Mouse (Mus musculus) layer of hippocampus, adult 9-10 months (tissue): ENCODE measurements around the gene Pi16.
"Not testable (repeated sequence)": the region's sequence is repeated elsewhere in the genome, so short reads cannot be mapped to it uniquely, and the experiment has no call there.

Source experiments
- DNase-seq: peaks from one replicate; pipeline ENCODE4 v3.0.0; 2022; ENCODE audit warnings: low spot score

Gene Pi16

GRCm38 (mm10) chr17:29317380-29317779 is at the start of gene Pi16:
Gene Pi16, plus strand, starts transcription at chr17:29317680.
- not testable (repeated sequence) for DNase-seq

- DNase-seq, result no peak
Measured at GRCm38 (mm10) chr17:29267931-29268681, 49.4 kb upstream of the Pi16 start.

GRCm38 (mm10) chr17:29268682-29269348 is 48.7 kb upstream of the Pi16 start, which contains the start of gene BC004004:
Gene BC004004, plus strand, starts transcription at chr17:29268788.
- peak; percentile 84 for DNase-seq

- DNase-seq, result no peak
Measured at GRCm38 (mm10) chr17:29269349-29269706, 48.2 kb upstream of the Pi16 start.

DNA sequence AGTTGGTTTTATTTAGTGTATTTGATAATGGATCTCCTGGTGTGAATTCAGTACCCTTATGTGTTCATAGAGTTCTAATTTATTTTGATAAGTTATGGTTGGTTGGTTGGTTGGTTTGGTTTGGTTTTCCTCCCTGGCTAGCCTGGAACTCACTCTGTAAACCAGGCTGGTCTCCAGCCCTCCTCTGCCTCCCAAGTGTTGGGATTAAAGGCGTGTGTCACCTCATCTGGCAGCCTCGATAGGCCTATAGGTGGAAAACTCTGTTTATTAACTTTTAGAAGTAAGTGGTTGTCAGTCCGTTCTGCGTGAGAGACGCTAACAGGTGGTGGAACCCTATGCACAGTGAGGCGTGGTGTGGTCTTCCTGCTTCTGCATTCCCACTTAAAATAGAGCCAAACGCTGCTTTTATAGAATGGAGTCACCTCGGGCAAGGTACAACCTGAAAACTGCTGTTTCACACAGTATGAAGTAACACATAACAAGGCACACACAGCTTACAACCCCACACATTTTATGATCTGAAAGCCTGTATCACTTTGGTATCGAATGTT is 47.3 kb upstream of the Pi16 start:
- no peak for DNase-seq

GRCm38 (mm10) chr17:29273156-29273555 is 44.3 kb upstream of the Pi16 start:
- DNase-seq, result no peak

DNA sequence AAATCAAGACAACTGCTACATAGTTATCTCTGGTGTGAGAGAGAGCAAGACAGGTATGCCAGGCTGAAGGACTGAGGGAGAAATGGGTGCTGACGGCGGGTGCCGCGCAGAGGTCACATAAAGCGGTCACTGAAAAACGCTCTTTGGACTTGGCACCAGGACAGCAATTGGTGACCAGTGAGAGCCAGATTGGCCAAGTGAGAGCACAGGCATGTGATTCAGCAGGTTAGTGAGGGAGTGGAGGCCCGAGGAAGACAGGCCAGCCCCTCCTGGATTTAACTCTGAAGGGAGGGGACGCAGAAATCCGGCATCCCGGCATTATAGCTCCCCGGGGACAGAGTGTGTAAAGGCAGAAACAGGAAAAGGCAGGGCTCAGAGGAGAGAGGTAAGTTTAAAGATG is 43.6 kb upstream of the Pi16 start:
- DNase-seq, result no peak

DNA sequence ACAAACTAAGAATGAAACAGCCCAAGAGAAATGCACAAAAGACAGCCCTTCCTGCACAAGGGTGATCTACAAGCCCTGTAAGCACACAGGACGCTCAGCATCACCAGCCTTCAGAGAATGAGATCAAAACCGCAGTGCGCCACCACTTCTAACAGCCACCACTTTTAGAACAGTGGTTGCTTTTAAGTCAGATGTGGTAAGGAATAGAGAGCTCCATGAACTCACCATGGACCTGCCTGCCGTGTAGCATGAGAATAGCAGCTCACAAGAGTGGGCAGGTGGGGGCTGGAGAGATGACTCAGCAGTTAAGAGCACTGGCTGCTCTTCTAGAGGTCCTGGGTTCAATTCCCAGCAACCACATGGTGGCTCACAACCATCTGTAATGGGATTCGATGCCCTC is 37.1 kb upstream of the Pi16 start:
- no peak for DNase-seq

DNA sequence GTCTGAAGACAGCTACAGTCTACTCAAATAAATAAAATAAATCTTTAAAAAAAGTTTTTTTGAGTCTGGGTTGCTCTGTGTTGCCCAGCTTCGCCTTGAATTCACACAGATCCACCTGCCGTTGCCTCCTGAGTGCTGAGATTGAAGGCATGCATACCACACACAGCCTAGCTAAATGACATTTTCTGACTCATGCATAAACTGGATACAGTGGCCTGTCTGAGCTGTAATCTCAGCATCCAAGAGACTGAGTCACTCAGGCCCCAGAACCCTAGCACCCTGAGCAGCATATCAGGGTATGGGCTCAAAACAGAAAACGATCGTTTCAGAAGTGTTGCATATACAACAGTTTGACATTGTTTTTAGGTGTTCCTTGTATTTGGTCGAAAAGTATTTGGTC is 35.9 kb upstream of the Pi16 start:
- DNase-seq, result no peak

DNA sequence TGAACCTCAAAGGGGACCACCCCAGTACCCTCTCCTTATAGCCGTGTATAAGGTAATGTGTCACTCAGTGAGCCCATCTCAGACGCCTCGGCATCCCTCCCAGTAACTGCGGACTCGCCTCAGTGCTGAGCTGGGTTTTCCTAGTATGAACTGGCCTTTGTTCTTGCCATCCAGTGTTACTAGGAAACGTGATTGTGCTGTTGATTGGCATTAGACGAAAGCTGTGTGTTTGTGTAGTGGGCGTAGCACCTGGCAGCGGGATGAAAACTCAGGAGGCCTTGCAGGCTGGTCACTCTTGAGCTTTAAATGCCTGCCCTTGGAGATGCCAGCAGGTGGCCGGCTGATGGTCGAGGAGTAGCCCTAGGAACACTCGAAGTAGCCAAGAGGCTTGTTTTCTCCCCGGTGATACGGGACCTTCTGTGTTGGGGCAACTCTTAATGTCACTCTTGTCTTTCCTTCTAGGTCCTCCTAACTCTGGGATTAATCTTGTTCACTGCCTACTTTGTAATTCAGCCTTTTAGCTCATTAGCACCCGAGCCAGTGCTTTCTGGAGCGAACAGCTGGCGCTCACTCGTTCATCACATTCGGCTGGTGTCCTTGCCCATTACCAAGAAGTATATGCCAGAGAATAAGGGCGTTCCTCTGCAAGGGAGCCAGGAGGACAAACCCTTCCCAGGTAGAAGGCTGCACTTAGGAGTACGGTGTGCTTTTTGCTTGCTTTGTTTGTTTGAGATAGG is 35.1 kb upstream of the Pi16 start:
- no peak for DNase-seq

GRCm38 (mm10) chr17:29291793-29292192 is 25.7 kb upstream of the Pi16 start:
- DNase-seq, result no peak

- no peak for DNase-seq
Measured at GRCm38 (mm10) chr17:29292996-29293395, 24.5 kb upstream of the Pi16 start.

- no peak for DNase-seq
Measured at GRCm38 (mm10) chr17:29293807-29294605, 23.5 kb upstream of the Pi16 start.

- no peak for DNase-seq
Measured at GRCm38 (mm10) chr17:29295835-29296234, 21.6 kb upstream of the Pi16 start.

GRCm38 (mm10) chr17:29297321-29297720 is 20.2 kb upstream of the Pi16 start:
- DNase-seq, result no peak

DNA sequence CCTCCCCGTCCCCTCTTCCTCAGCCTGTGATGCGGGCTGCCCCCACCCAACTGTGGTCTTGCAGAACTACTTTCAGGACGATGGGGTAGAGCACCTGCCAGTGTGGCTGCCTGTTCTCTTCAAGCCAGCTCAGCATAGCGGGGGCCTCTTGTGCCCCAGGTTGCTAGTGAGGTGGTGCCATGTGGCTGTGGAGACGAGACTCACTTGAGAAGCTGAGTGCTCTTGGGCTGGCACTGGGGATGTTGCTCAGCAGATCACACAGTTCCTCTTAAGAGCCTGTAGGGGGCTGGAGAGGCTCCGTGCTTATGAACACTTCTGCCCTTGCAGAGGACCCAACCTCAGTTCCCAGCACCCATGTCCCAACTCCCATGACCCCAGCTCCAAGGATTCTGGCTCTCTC is 19.7 kb upstream of the Pi16 start:
- DNase-seq, result no peak

- no peak for DNase-seq
Measured at GRCm38 (mm10) chr17:29299282-29299681, 18.2 kb upstream of the Pi16 start.

GRCm38 (mm10) chr17:29300926-29301325 is 16.6 kb upstream of the Pi16 start:
- DNase-seq, result no peak

DNA sequence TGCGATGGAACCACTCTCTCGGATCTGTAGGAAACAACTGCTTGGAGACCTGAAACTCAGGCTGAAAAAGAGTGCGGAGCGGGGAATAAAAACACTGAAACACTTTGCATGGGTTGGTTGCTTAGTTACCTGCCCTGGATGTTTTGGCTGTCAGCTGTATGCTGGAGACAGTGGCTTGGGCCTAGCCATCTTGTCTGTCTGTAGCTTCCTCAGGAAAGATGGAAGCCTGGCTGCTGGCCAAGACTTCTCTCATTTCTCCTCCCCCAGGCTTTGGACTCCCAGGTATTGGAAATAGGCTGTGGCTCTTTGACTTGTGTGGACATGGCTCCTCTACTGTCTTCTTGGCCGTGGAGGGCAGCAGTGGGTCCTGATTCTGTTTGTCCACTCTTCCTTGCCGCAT is 16.1 kb upstream of the Pi16 start:
- no peak for DNase-seq

DNA sequence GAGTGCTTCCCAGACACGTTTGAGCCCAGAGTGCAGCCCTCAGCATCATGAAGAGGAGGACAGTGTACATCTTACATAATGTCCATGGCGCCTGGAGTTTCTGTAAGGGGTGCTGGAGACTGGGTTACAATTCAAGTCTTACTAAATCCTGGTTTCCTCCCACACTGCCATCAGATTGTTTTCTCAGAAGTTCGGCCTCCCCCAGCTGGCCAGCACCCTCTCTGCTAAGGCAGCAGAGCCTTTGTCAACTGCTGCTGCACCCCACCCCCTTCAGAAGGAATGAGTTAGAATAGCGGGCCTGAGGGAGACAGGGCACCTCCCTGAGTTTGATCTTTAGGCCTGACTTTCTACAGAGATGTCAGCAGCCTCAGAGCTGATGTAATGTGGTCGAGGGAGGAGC is 15.3 kb upstream of the Pi16 start:
- no peak for DNase-seq

GRCm38 (mm10) chr17:29303087-29303486 is 14.4 kb upstream of the Pi16 start:
- DNase-seq, result no peak

- no peak for DNase-seq
Measured at GRCm38 (mm10) chr17:29303856-29304255, 13.6 kb upstream of the Pi16 start.
